Mouse (Mus musculus): Measurements from ENCODE around the gene Pgd. TPM values are rescaled to one million over a fixed set of nuclear protein-coding genes. Genes with fewer than 3 reads are reported as not detected.
A peak's percentile ranks its signal among the peaks of the same experiment; 100 is the strongest.

Pgd gene
- total RNA-seq, 2 experiments from 2014 or later, result 14.4 to 19.1 TPM

DNA sequence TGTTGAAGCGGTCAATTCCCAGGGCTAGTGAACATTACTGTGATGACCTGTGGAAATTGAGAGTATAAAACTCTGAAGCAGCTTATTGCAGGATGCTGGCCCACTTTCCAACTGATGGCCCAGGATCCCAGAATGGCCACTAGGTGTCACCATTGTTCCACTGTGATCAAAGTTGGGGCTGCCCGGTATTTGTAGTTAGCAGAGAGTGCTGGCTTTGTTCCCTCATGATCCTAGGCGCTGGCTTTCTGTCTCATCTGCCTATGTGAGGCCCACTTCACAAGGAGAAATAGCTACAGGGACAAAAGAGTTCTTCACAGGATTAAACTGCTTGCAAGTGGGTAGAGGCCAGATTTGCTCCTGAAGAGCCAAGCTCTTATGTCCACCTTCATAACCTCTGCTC lies 22.1 kb downstream of the Pgd start:
- no peak; the same call in 1 of the 2 replicates for TF ChIP-seq CTCF (IDR thresholded peaks at IDR 0.05)

DNA sequence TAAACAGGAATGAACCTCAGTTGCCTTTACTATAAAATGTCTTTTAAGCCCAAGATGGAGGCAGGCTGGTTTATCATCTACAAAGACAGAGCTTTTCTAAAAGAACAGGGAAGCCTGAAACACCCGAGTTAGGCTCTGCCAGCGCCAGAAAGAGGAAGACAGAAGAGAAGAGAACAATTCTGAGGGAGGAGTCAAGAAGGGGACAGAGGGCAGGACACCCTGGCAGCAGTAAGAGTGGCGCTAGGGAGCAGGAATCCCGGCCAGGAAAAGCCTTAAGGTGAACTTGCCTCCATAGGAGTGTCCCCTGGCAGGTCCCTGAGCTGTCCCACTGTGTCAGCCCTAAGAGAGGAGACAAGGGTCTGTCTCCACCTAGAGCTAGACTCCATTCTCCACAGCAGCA lies 23.0 kb downstream of the Pgd start:
- no peak overlapping the region for H3K4me3 ChIP-seq
- no peak for TF ChIP-seq CTCF (IDR thresholded peaks at IDR 0.05)
- DNase-seq, result no peak
- no peak overlapping the region for H3K27ac ChIP-seq
- intact Hi-C loops (cut with DNase I), result loop anchor here (5.0 to 10.0 kb wide), 2 partner anchors 399 to 471 kb away; no protein-coding TSS in a partner anchor

More for the DNA sequence above, 22.1 kb downstream of the Pgd start:
- intact Hi-C loops (cut with DNase I), result loop anchor here (1.0 to 10.0 kb wide), 3 partner anchors 38 to 470 kb away; no protein-coding TSS in a partner anchor
- Histone ChIP-seq H3K4me3 (no peak overlapping the region), H3K27ac (no peak overlapping the region)
- DNase-seq, result peak; percentile 82

GRCm38 (mm10) chr4:149138515-149138914 lies 28.1 kb downstream of the Pgd start:
- no peak for DNase-seq
- no peak overlapping the region for H3K27ac ChIP-seq
- H3K4me3 ChIP-seq, result no peak overlapping the region
- intact Hi-C loops (cut with DNase I), result no loop called here
- no peak for TF ChIP-seq CTCF (IDR thresholded peaks at IDR 0.05)

GRCm38 (mm10) chr4:149136982-149137770 lies 29.4 kb downstream of the Pgd start, which contains the start of gene Cenps:
TSS of gene Cenps (minus strand) at chr4:149137629.
- H3K4me3 ChIP-seq, result peak within 1 kb of the TSS; percentile 93
- peak within 1 kb of the TSS; percentile 91 for H3K27ac ChIP-seq
- no peak; the same call in 1 of the 2 replicates for TF ChIP-seq CTCF (IDR thresholded peaks at IDR 0.05)
- intact Hi-C loops (cut with DNase I), result loop anchor here (2.0 kb wide), 1 partner anchor 60 kb away; no protein-coding TSS in a partner anchor
- DNase-seq, result peak; percentile 93

DNA sequence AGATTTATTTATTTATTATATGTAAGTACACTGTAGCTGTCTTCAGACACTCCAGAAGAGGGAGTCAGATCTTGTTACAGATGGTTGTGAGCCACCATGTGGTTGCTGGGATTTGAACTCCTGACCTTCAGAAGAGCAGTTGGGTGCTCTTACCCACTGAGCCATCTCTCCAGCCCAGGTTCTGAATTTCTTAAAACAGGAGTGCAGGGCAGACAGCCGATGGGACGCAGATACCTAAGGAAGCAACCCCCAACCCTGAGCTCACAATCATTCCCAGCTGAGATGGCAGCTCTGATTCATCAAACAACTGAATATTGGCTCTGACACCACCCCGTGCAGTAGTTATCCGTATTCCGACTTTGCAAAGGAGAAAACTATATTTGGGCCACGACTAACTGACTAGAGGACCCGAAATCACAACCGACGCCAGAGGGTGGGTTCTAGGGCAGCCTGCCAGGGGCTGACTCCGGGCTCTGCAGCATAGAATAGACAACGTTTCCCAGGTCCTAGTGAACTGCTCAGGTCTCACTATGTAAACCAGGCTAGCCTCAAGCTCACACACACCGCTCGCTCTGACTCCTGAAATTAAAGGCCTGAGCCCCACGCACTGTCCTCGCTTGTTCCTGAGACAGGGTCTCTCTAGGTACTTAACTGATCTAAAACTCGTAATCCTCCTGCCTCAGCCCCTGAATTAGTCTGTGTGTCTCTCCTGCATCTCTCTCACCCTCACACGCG lies 30.3 kb downstream of the Pgd start:
- Histone ChIP-seq H3K27ac (peak overlapping the region; percentile 91), H3K4me3 (peak overlapping the region; percentile 93)
- TF ChIP-seq CTCF (IDR thresholded peaks at IDR 0.05), result no peak
- DNase-seq, result no peak
- intact Hi-C loops (cut with DNase I), result loop anchor here (2.0 kb wide), 1 partner anchor 59 kb away; no protein-coding TSS in a partner anchor

GRCm38 (mm10) chr4:149133395-149133794 lies 33.2 kb downstream of the Pgd start:
- no peak for TF ChIP-seq CTCF (IDR thresholded peaks at IDR 0.05)
- DNase-seq, result peak; percentile 7
- intact Hi-C loops (cut with DNase I), result no loop called here
- Histone ChIP-seq H3K27ac (no peak overlapping the region), H3K4me3 (no peak overlapping the region)

GRCm38 (mm10) chr4:149131789-149132565 lies 34.6 kb downstream of the Pgd start:
- no peak overlapping the region for H3K27ac ChIP-seq
- TF ChIP-seq CTCF (IDR thresholded peaks at IDR 0.05), result no peak
- peak; percentile 16 for DNase-seq
- no peak overlapping the region for H3K4me3 ChIP-seq
- intact Hi-C loops (cut with DNase I), result no loop called here

DNA sequence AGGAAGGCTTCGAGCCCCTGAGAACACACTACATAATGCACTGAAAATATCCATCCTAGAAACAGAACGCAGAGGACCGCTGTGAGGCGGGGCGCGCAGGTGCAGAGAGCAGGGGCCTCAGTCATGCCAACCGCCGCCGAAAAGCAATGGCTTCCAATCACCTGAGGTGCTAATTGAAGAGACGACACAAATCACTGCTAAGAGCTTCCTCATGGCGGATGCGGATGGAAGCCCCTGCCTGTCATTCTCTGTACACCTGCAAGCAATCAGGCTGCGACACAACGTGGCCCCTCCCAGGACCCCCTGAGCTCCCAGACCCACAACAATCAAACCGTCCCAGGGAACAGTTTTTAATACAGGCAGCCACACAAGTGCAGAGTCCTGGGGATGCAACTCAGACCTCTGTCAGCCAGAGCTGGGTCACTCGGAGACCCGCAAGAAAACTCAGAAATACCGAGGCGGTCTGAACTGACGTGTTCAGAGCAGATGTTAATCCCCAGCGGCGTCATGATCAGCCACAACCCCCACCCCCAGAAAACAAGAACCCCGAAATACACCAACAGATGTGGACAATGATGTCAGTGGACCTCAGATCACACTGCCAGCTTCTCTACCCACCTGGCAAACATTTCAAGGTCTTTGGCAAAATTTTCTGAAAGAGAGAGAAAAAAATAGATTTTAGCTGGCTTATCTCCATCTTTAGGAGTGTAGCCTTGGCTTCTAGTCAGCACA lies 35.4 kb downstream of the Pgd start:
- no peak for DNase-seq
- intact Hi-C loops (cut with DNase I), result no loop called here
- no peak for TF ChIP-seq CTCF (IDR thresholded peaks at IDR 0.05)
- Histone ChIP-seq H3K4me3 (no peak overlapping the region), H3K27ac (no peak overlapping the region)

DNA sequence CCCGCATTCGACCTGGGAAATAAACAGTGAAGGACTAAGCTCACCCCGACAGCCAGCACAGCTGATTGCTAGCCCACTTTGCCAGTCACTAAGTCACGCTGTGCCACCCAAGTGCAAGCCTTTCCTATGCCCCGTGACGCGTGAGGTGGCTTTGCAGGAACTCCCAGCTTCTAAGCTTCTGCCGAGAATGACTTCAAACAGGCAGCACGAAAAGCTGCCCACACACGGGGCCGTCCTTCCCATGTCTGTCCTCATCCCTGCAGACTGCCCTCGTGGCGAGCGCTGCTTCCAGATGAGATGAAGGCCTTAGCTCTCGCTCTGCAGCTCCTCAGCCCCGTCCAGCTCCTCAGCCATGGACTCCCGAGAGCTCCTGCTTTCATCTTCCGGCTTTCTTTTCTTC lies 38.1 kb downstream of the Pgd start:
- TF ChIP-seq CTCF (IDR thresholded peaks at IDR 0.05), result no peak
- no peak for DNase-seq
- Histone ChIP-seq H3K4me3 (no peak overlapping the region), H3K27ac (no peak overlapping the region)
- intact Hi-C loops (cut with DNase I), result no loop called here

GRCm38 (mm10) chr4:149126663-149127062 lies 39.9 kb downstream of the Pgd start, which contains the start of gene Cort:
TSS of gene Cort (minus strand) at chr4:149126763.
- TF ChIP-seq CTCF (IDR thresholded peaks at IDR 0.05), result no peak
- intact Hi-C loops (cut with DNase I), result no loop called here

GRCm38 (mm10) chr4:149126115-149126509 lies 40.5 kb downstream of the Pgd start:
- TF ChIP-seq CTCF (IDR thresholded peaks at IDR 0.05), result no peak
- Histone ChIP-seq H3K4me3 (no peak overlapping the region), H3K27ac (no peak overlapping the region)
- intact Hi-C loops (cut with DNase I), result no loop called here
- DNase-seq, result no peak

More at GRCm38 (mm10) chr4:149126663-149127062, 39.9 kb downstream of the Pgd start, which contains the start of gene Cort:
- DNase-seq, result no peak
- Histone ChIP-seq H3K27ac (no peak within 1 kb of the TSS), H3K4me3 (no peak within 1 kb of the TSS)

Measured in gastrocnemius, adult 2 months (tissue).